Mouse (Mus musculus) liver, embryonic 14.5 days (tissue): ENCODE results near the gene Zfp760.

Experiments used
- CTCF ChIP-seq: IDR thresholded peaks from 2 replicates; pipeline ENCODE4 v1.5.1; 2016; ENCODE audit warnings: antibody characterized with exemption, low read depth, control low read depth
- EP300 ChIP-seq: IDR thresholded peaks from 2 replicates; pipeline ENCODE4 v1.6.1; 2016; ENCODE audit warnings: antibody characterized with exemption, low read depth

DNA sequence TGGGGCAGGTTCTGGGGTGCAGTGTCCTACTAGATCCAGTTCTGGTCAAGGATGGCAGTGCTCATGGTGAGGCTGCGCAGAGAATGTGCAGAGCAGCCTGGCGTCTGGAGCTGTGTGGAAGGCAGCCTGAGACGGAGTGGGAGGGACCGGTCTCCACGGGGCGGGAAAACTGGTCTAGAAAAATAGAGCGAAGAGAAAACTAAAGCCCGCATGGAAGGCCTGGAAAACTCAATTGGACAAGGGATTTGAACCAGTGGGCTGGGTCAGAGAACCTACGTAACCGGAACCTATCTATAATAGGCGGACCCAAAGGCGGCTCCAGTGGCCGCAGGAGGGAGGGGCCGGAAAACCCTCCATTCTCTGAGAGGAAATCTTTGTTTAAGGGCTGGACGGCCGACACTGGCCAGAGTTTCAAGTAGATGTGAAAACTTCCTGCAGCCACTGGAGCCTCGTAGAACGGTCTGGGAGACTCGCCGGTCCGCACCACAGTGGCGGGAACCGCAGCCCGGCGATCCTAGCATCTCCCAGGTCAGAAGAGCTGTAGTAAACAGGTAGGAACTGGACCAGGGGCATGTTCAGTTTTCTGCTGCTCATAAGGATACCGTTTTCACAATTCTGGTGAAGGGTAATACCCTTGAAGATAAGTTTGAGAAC is at the start of gene Zfp760:
- TF ChIP-seq CTCF (no peak), EP300 (no peak)
